Mouse (Mus musculus): ENCODE data around the gene Jag1.

Jag1 gene

GRCm38 (mm10) chr2:137063829-137064228 is 52.6 kb downstream of the Jag1 start:
- no peak for DNase-seq (ENCODE audit: low spot score)

- no peak for DNase-seq (ENCODE audit: low spot score)
Measured at GRCm38 (mm10) chr2:137049906-137050305, 66.5 kb downstream of the Jag1 start.

- no peak for DNase-seq (ENCODE audit: low spot score)
Measured at GRCm38 (mm10) chr2:137049367-137049766, 67.1 kb downstream of the Jag1 start.

DNA sequence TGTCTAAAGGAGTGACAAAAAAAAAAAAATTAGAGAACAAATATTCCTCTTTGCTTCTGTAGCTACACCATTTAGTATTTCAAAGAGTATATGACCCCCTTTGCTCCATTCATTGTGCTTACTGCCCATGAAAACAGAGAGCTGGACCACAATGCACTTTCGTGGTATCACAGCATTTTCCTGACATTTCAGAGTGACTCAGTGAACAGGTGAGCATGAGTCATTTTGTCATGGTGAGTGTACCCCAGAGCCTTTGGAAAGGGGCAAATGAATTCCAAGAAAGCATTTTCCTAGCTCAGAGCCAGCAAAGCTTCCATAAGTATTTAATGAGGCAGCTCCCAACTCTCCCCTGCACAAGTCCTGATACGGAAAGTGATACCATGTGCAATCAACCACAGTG is 72.3 kb downstream of the Jag1 start:
- DNase-seq (ENCODE audit: low spot score), result no peak
